Mouse (Mus musculus): ENCODE data around the gene Nccrp1.
"Not testable (repeated sequence)": the region's sequence is repeated elsewhere in the genome, so short reads cannot be mapped to it uniquely, and the experiment has no call there.

Nccrp1 gene

DNA sequence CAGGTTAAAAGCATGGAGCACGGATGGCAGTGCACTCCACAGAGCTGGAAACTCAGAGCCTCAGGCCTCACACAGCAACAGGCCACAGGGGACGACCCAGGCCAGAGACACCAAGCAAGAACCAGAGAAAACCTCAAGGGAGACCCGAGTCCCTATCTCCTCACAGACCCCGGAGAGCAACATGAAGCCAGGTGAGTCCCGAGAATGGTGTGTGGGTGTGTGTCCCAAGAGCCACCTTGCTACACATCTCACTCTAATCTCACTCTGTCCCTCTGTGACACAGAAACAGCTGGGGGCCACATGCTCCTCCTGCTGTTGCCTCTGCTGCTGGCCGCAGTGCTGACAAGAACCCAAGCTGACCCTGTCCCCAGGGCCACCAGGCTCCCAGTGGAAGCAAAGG lies 24.5 kb downstream of the Nccrp1 start, which contains the start of gene Ifnl3:
TSS of gene Ifnl3 (plus strand) at position 301 of the 400 bp plus-strand sequence.
- not testable (repeated sequence) for DNase-seq (ENCODE audit: low spot score)

DNA sequence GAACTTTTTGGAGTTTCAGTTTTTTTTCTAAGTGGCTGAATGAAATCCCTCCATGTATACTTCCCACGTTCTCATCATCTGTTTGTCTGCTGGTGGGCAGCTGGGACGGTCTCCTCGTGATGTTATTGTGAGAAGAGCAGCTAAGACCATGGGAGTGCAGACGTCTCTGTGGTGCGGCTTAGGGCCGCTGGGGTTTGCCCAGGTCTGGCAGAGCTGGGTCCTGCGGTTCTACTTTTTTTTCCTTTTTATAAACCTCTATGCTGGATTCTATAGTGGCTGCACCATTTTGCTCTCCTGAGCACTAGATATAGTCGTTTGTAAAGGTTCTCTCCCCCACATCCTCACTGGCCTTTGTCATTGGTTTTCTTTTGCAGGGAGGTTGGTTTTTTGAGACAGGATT lies 35.6 kb downstream of the Nccrp1 start:
- DNase-seq (ENCODE audit: low spot score) = no peak

DNA sequence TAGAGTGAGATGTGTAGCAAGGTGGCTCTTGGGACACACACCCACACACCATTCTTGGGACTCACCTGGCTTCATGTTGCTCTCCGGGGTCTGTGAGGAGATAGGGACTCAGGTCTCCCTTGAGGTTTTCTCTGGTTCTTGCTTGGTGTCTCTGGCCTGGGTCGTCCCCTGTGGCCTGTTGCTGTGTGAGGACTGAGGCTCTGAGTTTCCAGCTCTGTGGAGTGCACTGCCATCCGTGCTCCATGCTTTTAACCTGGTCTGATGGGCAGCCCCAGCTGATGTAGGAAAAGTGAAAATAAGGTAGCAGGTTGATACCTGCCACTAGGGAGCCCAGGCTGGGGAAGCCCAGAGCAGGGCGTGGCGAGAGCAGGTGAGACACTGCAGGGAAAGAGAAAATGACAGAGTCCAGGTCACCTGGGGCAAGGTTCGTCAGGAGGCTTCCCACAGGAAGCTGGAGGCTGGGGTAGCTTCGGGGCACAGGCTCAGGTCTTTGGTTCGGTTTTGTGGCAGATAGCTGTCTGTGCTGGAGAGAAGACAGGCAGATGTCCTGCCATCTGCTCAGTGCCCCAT lies 36.6 kb downstream of the Nccrp1 start, which contains the start of gene Ifnl2:
TSS of gene Ifnl2 (minus strand) at position 51 of the 570 bp plus-strand sequence.
- DNase-seq (ENCODE audit: low spot score) = not testable (repeated sequence)

DNA sequence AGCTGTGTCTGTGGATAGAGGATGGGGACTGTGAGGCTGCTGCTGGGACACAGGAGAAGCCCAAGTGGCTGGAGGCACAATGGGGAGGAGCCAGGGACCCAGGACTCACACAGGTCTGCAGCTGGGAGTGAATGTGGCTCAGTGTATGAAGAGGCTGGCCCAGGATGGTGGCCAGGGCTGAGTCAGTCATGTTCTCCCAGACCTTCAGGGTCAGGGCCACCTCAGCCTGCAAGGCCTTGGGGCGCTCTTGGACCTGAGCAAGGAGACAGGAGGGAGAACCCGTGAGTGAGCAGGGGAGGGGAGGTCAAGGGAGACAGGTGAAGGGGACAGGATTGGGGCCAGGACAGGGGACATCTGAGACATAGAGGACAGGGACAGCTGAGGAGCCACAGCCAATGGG lies 37.9 kb downstream of the Nccrp1 start:
- not testable (repeated sequence) for DNase-seq (ENCODE audit: low spot score)

DNA sequence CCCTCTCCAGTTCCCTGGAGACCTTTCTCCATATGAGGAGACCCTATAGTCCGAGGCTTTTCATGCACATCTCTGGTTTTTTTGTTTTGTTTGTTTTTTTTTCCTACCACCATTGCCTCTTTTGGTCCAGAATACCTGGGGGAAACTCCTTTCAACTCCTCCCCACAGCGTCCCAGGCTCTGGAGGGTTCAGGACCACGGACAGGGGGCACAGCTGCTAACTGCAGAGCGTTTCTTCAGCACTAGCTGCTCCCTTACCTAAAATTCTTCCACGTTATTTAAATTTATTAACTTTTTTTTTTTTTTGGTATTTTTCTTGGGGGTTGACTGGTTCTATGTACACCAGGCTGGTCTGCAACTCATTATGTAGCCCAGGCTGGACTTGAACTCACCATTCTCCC lies 41.5 kb downstream of the Nccrp1 start:
- no peak for DNase-seq (ENCODE audit: low spot score)

DNA sequence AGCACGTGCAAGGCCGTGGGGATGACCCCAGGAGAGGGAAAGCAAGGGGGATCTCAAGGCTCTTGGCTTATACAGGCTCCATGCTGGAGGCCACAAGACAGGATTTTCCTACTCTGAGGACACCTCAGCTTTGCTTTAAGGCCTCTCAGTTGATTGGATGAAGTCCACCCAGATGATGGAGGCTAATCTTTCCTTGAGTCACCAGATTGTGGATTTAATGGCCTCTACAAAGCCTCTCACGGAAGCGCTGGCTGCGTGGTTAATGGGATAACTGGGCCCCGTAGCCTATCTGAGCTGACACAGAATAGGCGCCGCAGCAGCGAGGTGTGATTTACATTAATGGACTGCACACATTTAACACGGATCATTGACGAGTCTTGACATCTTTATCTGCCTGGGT lies 51.6 kb downstream of the Nccrp1 start:
- DNase-seq (ENCODE audit: low spot score) = no peak

Measured in urinary bladder, postnatal 10 days (tissue).